In the genomic region with DNA sequence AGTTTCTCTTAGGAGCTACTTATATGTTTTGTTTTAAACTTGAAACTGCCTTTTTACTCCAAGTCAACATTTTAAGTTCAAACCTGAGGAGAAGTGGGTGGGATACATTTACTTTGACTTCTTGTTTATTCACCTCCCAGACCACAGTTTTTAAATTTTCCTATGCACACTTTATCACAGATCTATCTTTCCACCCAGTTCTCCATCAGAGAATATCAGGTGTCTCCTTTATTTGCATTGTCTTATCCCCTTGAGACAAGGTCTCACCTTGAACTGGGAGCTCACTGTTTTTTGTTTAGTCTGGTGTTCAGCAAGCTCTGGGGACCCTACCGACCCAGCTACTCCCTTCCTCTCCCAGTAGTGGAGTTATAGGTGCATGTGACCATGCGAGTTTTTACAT, we compare ENCODE assay signal across 20 mouse cellular contexts. TPM values are rescaled to one million over a fixed set of nuclear protein-coding genes. Genes with fewer than 3 reads are reported as not detected.
DNase-seq lines count a peak whose midpoint lies in the region; ATAC-seq and TF ChIP-seq lines count a peak whose summit lies in the region.
"Had no signal": no experiment of that assay in that cellular context is flagged by ENCODE, and none has a peak within 500 bp of the region (broad histone marks: within the 10 kb centered on the region; RNA-seq: fewer than 3 reads in every experiment).

No protein-coding gene starts in this region.

- no peaks in the 10 kb centered on the region for H3K4me1 ChIP-seq in liver, postnatal 0 days (ENCODE audit: insufficient read depth)
- H3K4me1 ChIP-seq in bone marrow macrophage, adult 2 months (ENCODE audit: control insufficient read depth, insufficient read depth, low read length) = peaks cover 38% of the 10 kb centered on the region
- H3K4me1 ChIP-seq: embryonic facial prominence, embryonic 10.5 days; embryonic facial prominence, embryonic 12.5 days had no signal

- 0 out of 2 replicates have a peak overlapping the region, but pooled peaks have one; percentile 13 for H3K4me2 ChIP-seq in liver, postnatal 0 days (ENCODE audit: low read depth, low read length)
- H3K4me2 ChIP-seq: embryonic facial prominence, embryonic 12.5 days had no signal

- DNase-seq in liver, postnatal 0 days = no peak
- no peak for DNase-seq in liver
- no peak for DNase-seq in spleen, postnatal 14 days (ENCODE audit: low spot score in 2 of 2)
- no peak for DNase-seq in adrenal gland, adult 2 months
- DNase-seq: adrenal gland, adult 8-10 months; adrenal gland, postnatal 14 days; adrenal gland, postnatal 36 days; B cell, adult 2 months; cerebellum, adult 11-12 months; cerebellum, adult 2 months; cerebellum, adult 9-10 months; cerebellum, postnatal 10 days; cerebellum, postnatal 25 days had no signal

- no peak overlapping the region for H3K4me3 ChIP-seq in liver, postnatal 0 days (ENCODE audit: low read depth, low read length)
- H3K4me3 ChIP-seq in bone marrow macrophage, adult 2 months (ENCODE audit: insufficient read depth, low read length) = peak overlapping the region; percentile 25
- H3K4me3 ChIP-seq: embryonic facial prominence, embryonic 10.5 days; embryonic facial prominence, embryonic 12.5 days had no signal

- no peaks in the 10 kb centered on the region for H3K9me3 ChIP-seq in liver, postnatal 0 days (ENCODE audit: low read length)
- H3K9me3 ChIP-seq: embryonic facial prominence, embryonic 10.5 days; embryonic facial prominence, embryonic 12.5 days had no signal

- no peak for TF ChIP-seq CTCF in liver, postnatal 0 days (IDR thresholded peaks at IDR 0.05; ENCODE audit: low read depth)
- TF ChIP-seq CTCF in bone marrow macrophage, adult 2 months (IDR thresholded peaks at IDR 0.05; ENCODE audit: low read depth, low read length) = no peak

- no peaks in the 10 kb centered on the region for H3K36me3 ChIP-seq in liver, postnatal 0 days (replicated peaks; ENCODE audit: insufficient read depth, low read length)
- H3K36me3 ChIP-seq: embryonic facial prominence, embryonic 10.5 days; embryonic facial prominence, embryonic 12.5 days had no signal

- no peak overlapping the region for H3K9ac ChIP-seq in liver, postnatal 0 days (replicated peaks)
- H3K9ac ChIP-seq: embryonic facial prominence, embryonic 12.5 days had no signal

- TF ChIP-seq EP300 in liver, postnatal 0 days (IDR thresholded peaks at IDR 0.05; ENCODE audit: low read depth) = no peak

- WGBS in liver, postnatal 0 days (ENCODE audit: insufficient replicate concordance) = 48% methylated on average over 2 of the region's 2 CpGs

- TF ChIP-seq POLR2A in bone marrow macrophage, adult 2 months (IDR thresholded peaks at IDR 0.05; ENCODE audit: borderline replicate concordance, low read depth, low read length) = no peak

- H3K27ac ChIP-seq in liver, postnatal 0 days (ENCODE audit: low read depth) = no peak overlapping the region
- H3K27ac ChIP-seq in bone marrow macrophage, adult 2 months (ENCODE audit: insufficient read depth, low read depth, low read length) = peak overlapping the region; percentile 58
- H3K27ac ChIP-seq: embryonic facial prominence, embryonic 10.5 days; embryonic facial prominence, embryonic 12.5 days had no signal

- no peak for ATAC-seq in liver, postnatal 0 days
- ATAC-seq: CD4-positive, CD25-positive, alpha-beta regulatory T cell, adult 4 months; forebrain, embryonic 14.5 days; forebrain, embryonic 16.5 days had no signal

- no peaks in the 10 kb centered on the region for H3K27me3 ChIP-seq in liver, postnatal 0 days (ENCODE audit: insufficient read depth, low read length)
- H3K27me3 ChIP-seq: embryonic facial prominence, embryonic 12.5 days had no signal

RNA-seq across cellular contexts. Expression of a gene that starts 21.7 kb away (rescaled TPM):
- 23.1 and 23.8 TPM in 2 replicates for polyA plus RNA-seq in liver, postnatal 0 days (2015; fragmentation: Nextera tagmentation; extraction: Ambion mirVana)
- 784 and 847 TPM in 2 replicates for polyA plus RNA-seq in bone marrow macrophage, adult 2 months (2012; ENCODE audit: insufficient read depth, insufficient read length, missing spikeins)
- 10 to 100 TPM; 13.1 to 20.2 TPM for total RNA-seq in adrenal gland, adult 2 months (2021)
- polyA plus RNA-seq in adrenal gland, adult 2 months (2012; rRNA removed) = 0.44 and 0.48 TPM in 2 replicates
- total RNA-seq: MEL had no signal

Comparison
In these comparisons a context has a peak if more than half of its experiments do, and no peak if none do; other contexts are left out.
1. RNA of a gene that starts 21.7 kb away (polyA plus RNA-seq): 784 to 847 TPM in bone marrow macrophage, adult 2 months; 23.1 to 23.8 TPM in liver, postnatal 0 days and 0.44 to 0.48 TPM in adrenal gland, adult 2 months; every median in the first group is over 10 times any median in the second.